Mouse (Mus musculus): ENCODE data around the gene Gfi1. TPM values are rescaled to one million over a fixed set of nuclear protein-coding genes. Genes with fewer than 3 reads are reported as not detected.

The Gfi1 gene
- total RNA-seq, 4 experiments from 2014 or later, result not detected

DNA sequence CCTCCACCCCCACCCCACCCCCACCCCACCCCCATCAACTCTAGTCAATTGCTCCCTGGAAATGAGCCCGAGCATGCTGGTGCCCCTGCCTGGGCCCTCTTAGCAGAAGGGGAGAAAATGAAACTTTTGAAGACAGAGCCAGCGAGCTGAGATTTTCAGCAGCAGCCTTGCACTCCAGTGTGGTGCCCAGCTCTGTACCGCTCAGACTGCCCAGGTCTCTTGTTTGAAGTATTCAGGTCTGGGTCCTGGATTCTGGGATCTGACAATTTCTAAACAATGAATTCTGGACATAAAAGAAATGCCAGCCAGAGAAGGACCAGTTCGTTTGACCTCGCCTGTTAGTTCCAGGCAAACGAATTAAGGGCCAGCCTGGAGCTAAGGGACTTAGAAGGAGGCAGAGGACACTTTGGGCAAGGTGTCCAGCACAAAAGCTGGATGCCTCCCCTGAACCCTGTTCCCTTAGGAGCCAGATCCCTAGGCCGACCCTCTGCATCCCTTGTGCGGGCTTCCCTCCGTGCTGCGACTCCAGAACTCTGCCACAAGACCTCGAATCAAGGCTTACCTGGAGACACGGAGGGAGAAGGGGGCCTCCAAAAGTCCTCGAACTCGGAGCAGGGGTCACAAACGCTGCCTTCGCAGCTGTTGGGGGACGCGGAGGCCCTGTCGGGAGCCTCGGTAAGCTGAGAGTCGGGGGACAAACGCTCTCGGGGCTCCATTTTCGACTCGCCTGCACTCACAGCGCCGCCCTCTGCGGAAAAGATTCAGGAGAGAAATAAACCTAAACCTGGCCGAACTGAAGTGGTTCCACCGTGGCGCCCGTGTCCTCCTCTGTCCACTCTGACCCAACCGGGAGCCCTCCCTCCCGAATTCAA lies 2.9 kb downstream of the Gfi1 start:
- no peak for DNase-seq (ENCODE audit: low spot score in 2 of 2)

DNA sequence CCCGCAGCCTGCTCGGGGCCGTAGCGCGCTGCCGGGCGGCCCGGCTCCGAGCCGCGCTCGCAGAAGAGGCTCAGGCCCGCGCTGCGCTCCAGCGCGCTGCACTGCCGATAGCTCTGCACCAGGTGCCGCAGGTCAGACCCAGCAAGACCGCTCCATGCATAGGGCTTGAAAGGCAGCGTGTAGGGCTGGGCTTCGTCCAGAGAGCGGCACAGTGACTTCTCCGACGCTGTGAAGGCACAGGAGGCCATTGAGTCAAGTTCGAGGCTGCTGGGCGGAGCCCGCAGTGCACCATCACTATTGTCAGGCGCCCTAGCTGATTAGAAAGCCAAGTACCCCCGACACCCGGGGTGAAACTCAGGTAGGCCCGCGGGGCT lies 4.2 kb downstream of the Gfi1 start:
- no peak for DNase-seq (ENCODE audit: low spot score in 2 of 2)

DNA sequence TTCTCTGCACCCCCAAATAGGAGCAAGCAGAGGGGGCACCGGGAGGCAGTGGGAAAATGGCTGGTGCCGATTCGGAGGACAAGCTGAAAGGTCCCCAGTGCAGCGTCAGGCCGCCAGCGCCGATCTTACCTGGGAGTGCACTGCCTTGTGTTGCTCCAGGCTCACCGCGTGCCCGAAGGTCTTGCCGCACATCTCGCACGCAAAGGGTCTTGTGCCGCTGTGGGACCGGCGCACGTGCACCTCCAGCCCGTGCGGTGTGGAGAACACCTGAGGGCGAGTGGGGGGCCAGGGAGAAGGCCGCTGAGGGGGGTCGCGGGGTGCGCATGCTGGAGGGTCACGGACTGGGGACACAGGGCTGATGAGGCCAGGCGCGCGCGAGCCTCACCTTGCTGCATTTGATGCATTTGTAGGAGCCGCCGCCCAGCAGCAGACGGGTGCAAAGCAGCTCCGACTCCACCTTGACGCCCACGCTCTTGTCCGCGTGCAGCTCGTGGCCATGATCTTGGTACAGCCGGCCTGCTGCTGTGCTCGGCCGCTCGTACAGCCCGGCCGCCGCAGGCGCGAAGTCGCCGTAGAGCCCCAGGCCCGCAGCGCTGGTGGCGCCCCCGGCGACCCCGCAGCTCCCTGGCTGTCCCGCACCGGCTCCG lies 4.7 kb downstream of the Gfi1 start:
- no peak for DNase-seq (ENCODE audit: low spot score in 2 of 2)

DNA sequence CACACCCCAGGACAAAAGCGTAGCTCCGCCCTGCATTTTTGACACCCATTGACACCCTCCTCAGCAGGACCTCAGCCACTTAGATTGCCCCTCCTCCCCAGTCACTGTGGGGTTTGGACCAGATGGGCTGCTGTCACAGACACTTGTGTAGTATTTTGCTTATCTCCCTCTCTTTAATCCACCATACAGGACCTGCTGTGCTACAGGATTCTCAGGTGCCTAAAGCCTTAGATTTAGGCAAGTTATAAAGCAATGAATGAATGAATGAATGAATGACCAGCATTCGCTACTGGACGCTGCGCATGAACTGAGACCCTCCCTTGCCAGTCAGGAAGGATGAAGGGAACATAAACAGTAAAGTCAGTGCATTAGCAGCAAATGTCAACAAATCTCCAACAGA lies 5.3 kb downstream of the Gfi1 start:
- no peak for DNase-seq (ENCODE audit: low spot score in 2 of 2)

DNA sequence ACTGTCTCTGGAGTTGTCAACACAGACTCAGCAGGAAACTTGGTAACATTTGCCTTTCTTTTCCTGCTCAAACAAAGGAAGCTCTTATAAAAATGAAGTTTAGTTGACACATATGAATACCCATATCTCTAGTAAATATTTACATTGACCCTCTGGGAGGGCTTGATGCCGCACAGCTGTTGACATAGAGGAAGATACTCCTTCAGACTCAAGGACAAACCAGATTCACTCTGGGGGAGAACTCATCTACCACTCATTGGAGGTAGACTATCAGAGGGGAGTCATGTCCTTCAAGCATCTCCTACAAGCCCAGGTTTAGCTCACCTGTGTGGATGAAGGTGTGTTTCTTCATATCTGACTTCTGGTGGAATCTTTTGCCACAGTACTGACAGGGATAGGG lies 6.0 kb downstream of the Gfi1 start:
- DNase-seq (ENCODE audit: low spot score in 2 of 2), result no peak

DNA sequence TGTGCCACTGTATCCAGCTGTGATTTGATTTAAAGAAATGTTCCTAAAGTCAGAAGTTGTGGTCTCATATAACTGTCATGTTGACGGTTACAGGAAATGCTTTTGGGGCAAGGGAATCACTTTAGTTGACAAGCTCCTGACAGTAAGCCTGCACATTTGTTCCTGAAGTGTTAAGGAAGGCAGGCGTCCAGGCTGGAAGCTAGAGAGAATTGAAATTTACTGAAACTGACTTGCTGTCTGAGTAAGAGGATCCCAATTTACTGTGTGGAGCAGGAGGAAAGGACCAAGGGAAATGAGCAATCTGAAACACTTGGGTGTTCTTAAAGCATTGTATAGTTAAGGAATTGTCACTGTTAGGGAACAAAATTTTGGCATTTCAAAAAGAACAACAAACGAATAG lies 6.6 kb downstream of the Gfi1 start:
- no peak for DNase-seq (ENCODE audit: low spot score in 2 of 2)

DNA sequence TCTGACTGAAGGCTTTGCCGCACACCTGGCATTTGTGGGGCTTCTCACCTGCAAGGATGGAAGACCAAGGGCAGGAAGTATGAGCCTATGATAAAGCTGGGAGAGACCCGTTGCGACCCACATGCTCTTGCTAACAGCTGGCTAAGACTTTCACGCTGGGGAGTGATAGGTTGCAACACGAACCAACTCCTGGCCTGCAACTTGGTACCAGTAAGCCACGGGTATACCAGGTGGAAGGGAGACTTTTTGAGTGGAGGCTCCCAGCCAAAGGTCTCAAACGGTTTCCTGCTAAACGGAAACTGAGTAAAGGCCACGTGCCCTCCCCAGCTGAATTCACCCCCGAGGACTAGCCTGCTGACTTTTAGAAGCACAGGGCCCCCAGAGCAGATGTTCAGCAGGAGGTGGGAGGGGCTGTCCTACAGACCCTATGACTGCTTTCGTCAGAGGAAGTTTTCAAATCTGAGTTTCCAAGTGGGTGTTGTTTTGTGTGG lies 7.9 kb downstream of the Gfi1 start:
- no peak for DNase-seq (ENCODE audit: low spot score in 2 of 2)

DNA sequence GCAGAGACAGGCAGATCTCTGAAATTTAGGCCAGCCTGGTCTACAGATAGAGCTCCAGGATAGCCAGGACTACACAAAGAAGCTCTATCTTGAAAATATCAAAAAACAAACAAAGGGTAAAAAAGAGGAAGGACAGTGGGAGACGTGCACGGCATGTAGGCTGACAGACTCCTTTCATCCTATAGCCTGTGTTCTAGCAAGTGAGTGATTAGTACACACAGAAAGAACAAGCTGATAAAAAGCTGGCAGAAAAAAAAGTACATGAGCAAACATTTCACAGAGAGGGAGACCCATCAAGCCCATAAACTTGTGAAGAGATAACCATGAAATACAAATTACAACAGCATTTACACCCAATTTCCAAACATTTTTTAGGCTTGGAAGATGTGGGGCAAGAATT lies 14.1 kb downstream of the Gfi1 start:
- DNase-seq (ENCODE audit: low spot score in 2 of 2), result no peak

DNA sequence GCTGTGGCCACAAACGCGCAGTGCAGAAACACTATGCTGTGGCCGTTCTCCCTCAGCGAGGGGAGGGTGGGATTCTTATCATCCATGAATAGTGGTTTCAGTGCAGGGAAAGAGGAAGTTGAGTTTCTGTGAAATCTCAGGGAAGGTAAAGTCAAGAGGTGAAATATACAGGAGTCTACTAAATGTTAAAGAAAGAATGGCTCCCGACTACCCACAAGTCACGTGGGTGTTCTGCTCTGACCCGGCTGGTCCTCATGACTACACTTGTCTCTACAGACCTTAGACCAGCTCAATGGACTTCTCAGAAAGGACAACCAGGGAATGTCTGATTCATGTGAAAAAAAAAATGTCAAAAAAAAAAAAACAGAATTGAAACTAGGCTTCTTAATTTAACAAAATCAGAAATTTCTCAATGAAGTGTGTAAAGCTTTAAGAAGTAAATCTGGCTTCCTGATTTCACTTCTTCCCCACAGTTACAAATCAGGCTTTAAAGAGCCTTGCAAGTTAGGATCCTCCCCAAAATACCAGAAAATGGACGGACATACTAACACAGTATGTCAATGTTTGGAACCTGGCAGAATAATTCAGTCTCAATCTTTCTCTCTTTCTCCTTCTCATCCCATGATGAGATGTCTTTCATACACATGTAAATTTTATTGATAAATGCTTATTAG lies 17.6 kb downstream of the Gfi1 start:
- DNase-seq (ENCODE audit: low spot score in 2 of 2), result no peak

DNA sequence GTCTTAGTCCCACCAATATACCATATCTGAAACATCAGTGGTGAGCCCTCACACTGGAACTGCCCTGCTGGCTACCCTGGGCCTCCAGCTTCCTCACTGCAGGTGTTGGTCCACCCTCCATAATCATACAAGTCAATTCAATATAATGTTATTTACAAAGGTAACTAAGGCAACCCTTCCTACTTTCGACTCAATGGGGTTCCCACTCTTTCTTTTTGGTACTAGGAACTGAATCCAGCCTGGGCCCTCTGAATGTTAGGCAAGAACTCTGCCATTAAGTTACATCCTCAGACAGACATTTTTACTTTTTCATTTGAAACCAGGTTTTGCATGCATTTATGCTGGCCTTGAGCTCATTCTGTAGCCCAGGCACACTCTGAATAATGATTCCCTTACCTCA lies 19.6 kb downstream of the Gfi1 start:
- DNase-seq (ENCODE audit: low spot score in 2 of 2), result no peak

DNA sequence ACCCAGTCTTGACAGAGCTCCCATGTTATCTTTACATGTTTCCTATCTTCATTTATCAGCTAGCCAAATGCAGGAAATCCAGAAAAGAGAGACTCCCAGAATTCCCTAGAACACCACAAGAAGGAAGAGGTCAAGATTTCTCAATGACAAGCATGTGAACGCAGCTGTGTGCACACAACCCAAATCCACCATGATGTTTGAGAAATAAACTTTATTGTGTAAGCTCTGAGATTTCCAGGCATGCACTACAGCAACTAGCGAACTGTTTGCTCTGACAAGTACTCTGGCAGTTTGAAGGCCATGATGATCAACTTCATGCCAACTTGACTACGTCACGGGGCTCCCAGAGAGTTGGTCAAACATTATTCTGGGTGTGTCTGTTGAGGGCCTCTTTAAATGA lies 20.1 kb downstream of the Gfi1 start:
- DNase-seq (ENCODE audit: low spot score in 2 of 2), result no peak

DNA sequence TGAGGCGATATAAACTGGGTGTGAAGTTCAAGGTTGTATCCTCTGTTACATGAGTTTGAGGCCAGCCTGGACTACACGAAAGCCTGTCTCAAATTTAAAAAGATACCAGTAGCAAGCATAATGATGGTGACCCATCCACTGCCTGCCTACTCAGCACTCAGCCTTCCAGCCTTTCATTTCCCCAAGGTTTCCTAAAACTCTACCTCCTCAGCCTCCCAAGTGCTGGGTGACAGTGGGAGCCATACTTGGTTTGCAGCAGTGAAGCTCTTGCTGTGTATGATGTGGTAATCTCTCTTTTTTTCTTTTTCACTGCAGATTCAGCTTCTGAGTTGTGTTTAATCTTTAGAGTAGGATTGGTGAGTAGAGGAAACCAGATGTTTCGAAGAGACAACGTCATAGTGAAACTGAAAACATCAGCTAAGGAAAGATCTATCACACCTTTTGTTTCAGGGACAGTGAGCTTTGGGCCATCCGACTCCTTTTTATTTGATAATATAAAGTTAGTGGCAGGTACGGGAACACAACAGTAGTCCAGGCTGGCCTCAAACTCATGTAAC lies 22.6 kb downstream of the Gfi1 start:
- DNase-seq (ENCODE audit: low spot score in 2 of 2), result no peak

DNA sequence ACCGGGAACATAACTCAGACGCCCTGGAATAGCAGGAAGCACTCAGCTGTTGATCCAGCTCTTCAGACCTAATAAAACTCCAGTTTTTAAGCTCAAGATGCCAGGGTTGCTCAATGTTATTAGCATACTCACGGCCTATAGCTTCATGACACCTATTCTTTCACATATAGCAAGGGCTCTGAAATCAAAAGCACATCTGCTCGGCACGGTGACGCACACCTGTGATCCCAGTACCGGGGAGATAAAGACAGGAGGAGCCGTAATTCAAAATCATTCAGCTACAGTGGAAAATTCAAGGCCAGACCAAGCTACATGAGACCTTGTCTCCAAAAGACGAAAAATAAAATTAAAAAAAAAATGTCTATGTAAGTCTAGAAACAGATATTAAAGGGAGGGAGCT lies 24.2 kb downstream of the Gfi1 start:
- DNase-seq (ENCODE audit: low spot score in 2 of 2), result no peak

DNA sequence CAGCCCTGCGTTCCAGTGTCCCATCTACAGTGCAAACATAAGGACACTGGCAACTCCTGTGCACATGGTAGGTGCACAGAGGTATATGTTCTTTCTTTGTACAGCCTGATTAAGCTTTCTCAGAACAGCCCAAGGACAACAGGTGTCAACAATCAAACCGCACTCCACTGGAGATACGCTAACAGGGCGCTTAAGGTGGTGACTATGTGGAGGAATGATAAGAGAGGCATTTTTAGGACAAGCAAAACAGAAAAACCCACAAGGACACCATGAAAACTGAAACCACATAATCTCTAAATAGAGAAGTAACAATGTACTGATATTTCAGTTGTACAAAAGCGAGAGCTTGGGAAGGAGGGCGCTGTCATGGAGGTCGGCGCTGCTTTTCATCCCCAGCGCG lies 25.0 kb downstream of the Gfi1 start:
- no peak for DNase-seq (ENCODE audit: low spot score in 2 of 2)

DNA sequence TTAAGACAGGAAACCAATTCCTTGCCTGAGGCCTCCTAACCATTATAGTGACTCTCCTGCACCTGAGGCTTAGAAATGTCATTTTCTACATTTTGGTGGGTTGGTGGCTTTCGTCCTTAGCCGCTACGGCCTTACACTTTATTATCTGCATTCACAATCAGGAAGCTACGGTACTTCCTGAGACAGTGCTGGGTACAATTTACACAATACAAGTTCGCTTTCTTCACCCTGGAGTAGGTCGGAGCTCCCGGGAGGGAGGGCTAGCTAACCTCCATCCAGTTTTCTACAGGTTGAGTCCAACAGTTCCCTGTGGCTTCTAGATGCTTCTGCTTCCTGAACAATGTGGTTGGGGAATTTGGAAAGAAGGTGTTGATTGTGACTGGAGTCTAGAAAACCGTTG lies 26.9 kb downstream of the Gfi1 start:
- no peak for DNase-seq (ENCODE audit: low spot score in 2 of 2)

DNA sequence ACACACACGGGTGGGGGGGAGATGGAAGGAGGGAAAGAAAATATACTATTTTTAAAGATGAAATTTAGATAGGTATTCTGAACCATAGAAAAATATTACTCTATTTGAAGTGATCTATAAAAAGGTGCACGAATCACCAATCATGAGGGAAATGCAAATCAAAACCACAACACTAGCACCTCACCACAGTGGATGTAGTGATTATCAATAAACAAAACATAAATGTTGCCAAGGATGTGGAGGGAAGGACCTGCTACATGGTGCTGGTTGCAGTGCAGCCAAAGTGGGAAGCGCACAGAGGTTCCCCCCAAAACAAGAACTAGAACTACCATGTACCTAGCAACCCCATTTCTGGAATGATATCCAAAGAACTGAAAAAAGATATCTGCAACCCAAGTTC lies 30.8 kb downstream of the Gfi1 start:
- DNase-seq (ENCODE audit: low spot score in 2 of 2), result no peak

DNA sequence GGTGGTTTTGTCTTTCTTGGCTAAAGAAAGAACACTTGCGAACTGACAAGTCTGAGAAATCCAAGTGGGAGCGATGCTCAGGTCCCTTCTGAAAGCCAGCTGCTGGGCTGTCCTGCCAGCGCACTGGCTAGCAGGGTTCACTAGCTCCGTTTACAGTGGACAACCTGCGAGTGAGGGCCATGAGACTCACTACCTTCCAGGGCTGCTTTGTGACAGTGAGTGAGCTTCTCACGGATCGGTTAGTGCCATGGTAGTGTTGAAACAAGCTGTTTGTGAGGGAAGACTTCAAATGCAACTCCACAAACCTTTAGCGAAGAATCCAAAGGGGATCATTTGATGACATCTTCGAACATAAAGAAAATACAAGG lies 37.4 kb downstream of the Gfi1 start:
- no peak for DNase-seq (ENCODE audit: low spot score in 2 of 2)

DNA sequence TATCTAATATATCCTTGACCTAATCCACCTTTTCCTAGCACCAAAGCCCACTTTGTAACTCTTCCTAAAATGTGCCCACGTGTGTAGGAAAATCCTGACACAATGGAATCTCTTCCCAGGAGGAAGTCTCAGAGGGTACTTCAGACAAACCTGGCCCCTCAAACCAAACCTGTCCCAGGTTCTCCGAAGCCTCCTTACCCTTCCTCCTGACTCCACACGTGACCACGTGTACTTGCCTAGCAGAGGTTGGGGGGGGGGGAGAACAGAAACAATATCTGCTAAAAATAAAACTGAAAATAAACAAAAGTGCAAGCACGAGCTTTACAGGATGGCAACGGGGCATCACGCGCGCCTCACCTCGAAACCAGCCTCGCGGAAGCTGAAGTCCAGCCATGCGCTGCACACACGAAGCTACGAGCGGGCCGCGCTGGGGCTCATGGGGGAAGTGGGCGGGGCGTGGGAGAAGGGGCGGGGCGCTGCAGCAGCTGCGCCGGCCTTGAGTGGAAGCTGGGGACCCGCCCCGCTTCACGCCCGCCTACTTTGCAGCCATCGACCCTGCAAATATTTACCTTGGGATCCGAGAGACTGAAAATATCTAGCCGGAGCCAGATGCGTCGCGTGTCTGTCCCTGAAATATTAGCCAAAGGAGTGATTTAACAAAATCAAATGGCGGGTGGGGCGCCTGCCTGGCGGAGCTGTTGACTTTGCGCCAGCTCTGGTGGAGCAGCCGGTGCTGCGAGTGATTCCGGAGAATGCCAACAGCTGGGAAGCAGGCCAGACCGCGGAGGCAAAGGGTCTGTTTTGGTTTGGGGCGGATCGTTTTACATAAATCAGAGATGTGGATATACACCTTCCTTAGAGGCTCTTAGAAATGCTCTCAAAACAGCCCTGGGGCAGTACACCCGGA lies 38.0 kb downstream of the Gfi1 start:
- peak; percentile 21 to 62 for DNase-seq (ENCODE audit: low spot score in 2 of 2)

DNA sequence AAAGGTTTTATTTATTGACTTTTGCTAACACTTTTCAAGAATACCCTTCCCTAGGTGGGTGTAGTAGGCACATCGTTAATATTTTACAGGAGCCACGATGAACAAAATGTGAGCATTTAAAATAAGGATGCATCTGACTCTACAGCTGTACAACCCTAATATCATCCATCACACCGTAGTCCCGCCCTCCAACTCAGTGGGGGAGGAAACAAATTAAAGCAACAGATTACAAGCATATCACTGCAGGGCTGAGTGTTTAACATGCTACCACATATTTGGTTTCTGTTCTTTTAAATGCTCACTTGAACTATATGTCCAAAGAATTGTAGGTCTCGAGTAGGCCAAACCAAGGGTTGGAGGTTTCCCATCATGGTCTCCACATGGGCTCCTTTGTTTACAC lies 38.7 kb downstream of the Gfi1 start:
- DNase-seq (ENCODE audit: low spot score in 2 of 2), result no peak

DNA sequence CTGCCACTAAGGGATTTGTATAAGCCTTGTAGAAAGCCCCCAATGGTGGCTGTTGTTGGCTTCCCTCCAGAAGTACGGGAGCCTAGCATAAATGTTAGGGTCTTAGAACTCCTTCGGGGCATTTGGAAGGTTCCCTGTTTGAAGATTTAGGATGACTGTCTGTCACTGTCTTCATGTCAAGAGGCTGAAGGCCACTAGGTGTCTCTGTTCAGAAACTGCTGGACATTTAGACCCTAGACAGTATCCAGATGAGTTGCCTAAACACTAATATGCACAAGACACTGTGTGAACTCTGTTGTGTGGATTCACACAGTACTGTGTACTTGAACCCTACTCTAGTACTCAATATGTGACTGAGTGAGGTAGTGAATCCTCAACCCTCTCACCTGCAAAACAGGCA lies 41.5 kb downstream of the Gfi1 start:
- no peak for DNase-seq (ENCODE audit: low spot score in 2 of 2)

DNA sequence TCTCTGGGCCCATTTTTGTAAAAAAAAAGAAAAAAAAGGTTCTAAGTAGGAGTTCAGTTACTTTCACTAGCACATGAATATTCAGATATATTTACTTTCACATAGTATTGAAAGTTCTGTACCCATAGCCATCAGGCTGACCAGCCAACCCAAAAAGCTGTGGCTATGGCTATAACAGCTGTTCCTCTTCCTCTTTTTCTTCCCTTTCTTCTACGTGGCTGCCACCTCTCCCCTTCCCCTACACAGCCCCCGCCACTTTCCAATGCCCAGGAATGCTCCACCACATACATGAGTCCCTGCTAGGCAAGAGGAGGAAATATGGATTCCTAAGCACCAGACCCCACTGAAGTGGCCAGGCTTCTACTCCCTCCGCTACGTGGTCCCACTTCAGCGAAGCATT lies 44.5 kb downstream of the Gfi1 start:
- no peak for DNase-seq (ENCODE audit: low spot score in 2 of 2)
